Mouse (Mus musculus): ENCODE measurements around the gene Prepl. TPM values are rescaled to one million over a fixed set of nuclear protein-coding genes. Genes with fewer than 3 reads are reported as not detected.

Prepl gene
- total RNA-seq, 2 experiments from 2014 or later, result 331 to 342 TPM

DNA sequence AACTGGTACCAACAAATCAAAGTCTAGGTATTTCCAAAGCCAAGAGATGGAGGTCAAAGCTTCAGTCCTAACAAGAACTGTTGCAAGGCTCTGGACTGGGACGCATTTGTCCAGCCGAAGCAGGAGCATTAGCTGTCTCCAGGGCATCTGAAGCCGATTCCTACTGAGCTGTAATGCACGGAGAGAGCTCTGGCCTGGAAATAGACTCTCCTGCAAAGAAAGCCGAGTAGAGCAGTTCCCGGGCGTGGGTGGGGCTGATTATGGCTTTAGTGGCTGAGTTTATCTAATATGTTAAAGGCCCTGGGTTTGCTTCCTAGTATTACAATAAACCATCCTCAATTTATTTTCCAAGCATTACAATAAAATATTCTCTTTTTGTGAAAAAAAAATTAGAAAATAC is 16.8 kb downstream of the Prepl start:
- DNase-seq (ENCODE audit: low spot score in 2 of 2), result no peak
- intact Hi-C loops (cut with DNase I), result no loop called here

DNA sequence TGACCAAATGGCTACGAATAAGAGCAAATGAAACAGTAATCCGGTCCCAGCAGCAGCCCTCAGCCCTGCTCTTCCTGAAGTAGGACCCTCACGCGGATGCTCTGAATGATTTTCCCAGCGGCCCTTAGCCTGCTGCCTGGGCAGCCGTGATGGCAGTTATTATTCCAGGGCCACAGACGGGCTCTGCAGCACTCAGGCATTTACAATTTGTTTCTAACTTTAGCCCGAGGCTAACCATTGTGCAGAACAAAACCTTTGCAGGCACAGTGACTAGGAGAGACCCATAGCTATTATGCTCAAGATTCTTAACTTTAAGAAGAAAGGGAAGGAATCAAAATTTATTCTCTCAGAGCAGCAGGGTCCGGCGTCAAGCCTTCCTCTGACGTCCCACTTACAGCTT is 17.7 kb downstream of the Prepl start:
- DNase-seq (ENCODE audit: low spot score in 2 of 2), result no peak
- intact Hi-C loops (cut with DNase I), result no loop called here

DNA sequence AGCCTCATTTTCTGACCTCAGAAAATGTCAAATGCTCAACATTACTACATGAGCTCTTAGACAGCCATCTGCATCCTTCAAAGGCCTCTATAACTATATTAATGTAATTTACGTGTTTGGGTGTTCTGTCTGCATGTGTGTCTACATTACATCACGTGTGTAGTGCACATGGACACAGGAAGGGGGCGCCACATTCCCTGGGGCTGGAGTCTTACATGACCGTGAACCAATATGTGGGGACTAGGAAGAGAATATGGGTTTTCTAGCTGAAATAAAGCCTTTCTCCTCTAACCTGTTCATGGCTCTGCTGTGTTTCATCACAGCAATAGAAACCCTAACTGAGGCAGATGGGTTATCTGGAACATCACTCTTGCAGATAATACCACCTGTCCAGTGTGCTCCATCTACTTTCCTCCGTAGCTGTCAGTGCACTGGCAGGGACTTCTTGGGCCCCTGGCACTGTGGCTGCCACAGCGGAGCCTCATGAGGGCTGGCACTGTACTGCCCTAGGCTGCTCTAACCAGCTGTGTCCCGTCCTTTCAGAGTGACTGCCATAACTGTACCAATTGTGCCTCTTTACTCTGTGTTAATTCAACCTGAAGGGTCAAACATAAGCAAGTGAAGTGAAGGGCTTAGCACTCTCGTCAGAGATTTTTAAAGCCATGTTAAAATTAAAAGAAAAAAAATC is 18.8 kb downstream of the Prepl start:
- DNase-seq (ENCODE audit: low spot score in 2 of 2), result no peak
- intact Hi-C loops (cut with DNase I), result no loop called here

DNA sequence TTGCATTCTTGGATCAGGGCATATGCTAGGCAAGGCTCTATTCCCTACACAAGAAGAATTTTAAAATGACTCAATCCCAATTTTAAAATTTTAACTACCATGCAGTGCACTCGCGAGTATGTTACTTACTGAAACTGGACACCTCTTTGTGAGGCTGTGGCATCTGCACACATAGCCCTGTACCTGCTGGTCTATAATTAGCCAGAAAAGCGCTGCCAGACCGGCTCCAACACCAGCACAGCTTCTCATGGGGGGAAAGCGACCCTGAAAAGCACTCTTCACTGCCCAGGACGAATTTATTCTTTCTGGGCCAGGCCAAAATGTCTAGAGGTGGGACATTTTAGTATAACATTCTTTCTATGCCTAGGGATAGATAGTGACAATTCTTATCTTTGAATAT is 19.4 kb downstream of the Prepl start:
- intact Hi-C loops (cut with DNase I), result no loop called here
- no peak for DNase-seq (ENCODE audit: low spot score in 2 of 2)

DNA sequence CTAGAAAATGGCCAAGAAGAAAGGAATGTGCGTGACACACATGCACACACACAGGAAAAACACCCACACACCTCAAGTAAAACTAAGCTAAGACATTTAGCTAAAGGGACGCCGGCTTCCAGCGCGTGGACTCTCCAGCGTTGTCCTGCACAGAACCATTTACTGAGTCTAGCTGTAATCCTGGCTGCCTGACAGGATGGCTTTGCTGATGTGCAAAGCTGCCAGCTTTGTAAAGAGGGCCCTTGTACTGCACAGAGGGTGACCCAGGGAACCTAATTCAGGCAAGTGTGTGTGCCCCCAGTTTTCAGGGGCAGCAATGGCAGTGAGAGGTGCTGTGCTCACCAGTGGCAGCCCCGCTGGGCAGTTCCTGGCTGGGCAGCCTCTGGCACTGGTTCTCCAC is 22.7 kb downstream of the Prepl start:
- intact Hi-C loops (cut with DNase I), result no loop called here
- DNase-seq (ENCODE audit: low spot score in 2 of 2), result no peak

DNA sequence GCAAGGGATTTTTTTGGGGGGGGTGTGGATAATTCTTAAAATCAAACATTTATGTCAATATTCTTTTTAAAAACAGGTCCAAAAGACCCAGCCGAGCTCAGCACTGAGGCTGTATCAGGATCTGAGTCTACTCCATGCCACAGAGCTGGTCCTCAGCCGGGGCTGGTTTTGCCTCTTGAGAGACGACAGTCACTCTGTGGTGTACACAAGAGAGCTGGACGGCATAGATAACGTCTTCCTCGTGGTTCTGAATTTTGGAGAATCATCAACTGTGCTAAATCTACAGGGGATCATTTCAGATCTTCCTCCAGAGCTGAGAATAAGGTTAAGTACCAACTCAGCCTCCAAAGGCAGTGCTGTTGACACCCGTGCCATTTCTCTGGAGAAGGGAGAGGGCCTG is 26.5 kb downstream of the Prepl start:
- intact Hi-C loops (cut with DNase I), result loop anchor here (5.0 kb wide), 1 partner anchor 36 kb away; the partner anchor contains the start of gene Slc3a1
- DNase-seq (ENCODE audit: low spot score in 2 of 2), result no peak

DNA sequence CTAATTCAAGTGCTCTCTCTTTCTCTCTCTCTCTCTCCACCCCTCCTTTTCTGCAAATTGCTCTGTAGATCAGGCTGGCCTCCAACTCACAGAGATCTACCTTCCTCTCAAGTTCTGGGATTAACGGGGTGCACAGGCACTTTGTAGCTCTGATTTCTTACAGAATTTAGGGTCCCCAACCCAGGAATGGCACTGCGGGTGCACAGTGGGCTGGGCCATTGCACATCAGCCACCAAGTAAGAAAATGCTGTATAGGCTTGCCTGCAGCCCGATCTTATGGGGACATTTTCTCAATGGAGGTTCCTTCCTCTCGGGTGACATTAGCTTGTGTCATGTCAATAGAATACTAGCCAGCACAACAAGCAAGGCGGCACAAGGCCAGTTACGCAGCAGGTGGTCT is 30.9 kb downstream of the Prepl start:
- intact Hi-C loops (cut with DNase I), result no loop called here

DNA sequence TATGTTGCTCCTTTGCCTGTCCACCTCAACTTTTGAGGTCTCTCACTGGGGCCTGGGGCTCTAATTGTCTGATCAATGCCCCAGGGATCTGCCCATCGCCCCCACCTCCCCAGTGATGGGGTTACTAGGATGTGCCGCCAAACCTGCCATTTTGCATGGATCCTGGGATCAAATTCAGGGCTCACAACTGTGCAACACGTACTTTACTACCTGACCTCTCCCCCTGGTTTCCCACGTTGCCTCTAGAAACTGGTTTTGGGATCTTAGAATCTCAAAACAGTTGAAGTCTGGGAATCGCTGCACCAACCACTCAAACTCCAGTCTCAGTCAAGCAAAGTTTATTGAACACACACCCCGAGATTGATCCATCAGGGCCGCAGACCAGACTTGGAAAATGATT is 31.8 kb downstream of the Prepl start:
- DNase-seq (ENCODE audit: low spot score in 2 of 2), result no peak
- intact Hi-C loops (cut with DNase I), result no loop called here

More for the DNA sequence above, 30.9 kb downstream of the Prepl start:
- DNase-seq (ENCODE audit: low spot score in 2 of 2), result no peak

DNA sequence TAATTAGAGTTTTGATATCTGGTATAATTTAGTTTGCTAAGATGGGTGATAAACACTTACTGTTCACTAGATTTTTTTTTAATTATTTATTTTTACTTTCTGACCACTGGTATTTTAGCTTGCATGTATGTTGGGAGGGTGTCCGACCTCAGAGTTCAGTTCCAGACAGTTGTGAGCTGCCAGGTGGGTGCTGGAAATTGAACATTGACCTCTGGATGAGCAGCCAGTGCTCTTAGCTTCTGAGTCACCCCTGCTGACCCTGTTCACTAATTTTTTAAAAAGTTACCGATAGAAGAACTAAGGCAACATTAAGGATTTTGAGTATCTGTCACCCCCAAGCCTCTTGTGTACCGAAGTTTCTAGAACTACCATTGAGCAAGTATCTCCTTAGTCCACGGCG is 41.7 kb downstream of the Prepl start:
- DNase-seq (ENCODE audit: low spot score in 2 of 2), result no peak
- intact Hi-C loops (cut with DNase I), result no loop called here

DNA sequence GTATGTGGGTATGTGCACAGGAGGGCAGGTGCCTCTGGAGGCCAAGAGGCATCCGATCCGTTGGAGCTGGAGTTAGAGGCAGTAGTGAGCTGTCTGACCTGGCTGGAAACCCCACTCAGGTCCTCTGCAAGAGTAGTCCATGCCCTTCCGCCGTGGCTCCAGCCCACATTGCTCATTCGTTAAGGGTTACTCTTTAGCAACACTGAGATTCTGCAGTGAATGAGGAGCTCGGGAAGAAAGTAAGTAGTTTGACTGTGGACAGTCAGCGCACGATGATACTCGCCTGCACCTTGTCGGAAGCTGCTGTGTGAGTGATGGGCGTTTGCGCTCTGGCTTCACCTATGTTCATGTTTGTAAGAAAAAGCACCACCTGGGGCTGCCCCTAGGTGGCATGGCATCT is 44.9 kb downstream of the Prepl start:
- DNase-seq (ENCODE audit: low spot score in 2 of 2), result no peak
- intact Hi-C loops (cut with DNase I), result no loop called here

DNA sequence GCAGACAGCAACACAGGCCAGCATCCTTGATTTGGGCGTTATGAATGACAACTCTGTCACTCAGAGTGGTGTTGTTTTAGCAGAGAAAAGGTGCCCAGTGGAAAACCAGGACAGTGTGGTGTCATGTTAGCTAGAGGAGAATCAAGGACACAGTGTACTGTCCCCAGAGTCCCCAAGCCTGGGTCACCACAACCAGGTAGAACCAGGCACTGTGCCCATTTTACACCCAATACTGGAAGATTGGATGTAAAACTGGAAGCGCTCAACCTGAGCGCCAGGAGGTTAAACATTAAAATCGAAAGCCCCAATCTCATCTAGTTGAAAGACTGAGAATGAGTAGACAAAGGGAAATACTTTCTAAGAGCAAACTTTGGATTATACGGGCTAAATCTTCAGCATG is 45.6 kb downstream of the Prepl start:
- DNase-seq (ENCODE audit: low spot score in 2 of 2), result no peak
- intact Hi-C loops (cut with DNase I), result no loop called here

DNA sequence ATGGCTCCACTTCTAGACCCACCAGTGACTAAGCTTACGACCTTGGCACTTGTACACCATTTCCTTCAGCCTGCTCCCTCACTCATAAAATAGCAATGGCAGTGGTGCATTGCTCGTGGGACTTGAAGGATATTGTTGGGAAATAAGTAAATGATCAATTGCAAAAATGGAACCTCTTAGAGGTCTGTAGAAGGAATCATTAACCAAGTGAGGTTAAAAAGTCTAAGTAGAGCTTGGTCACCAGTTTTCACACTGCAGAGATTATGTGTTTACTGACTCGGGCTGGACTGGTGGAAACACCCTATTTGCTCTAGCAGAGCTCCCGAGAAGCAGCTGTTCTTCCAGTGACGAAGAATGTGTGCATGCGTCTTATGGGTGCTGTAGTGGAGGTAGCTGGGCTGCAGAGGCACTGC is 46.6 kb downstream of the Prepl start:
- intact Hi-C loops (cut with DNase I), result no loop called here
- no peak for DNase-seq (ENCODE audit: low spot score in 2 of 2)

DNA sequence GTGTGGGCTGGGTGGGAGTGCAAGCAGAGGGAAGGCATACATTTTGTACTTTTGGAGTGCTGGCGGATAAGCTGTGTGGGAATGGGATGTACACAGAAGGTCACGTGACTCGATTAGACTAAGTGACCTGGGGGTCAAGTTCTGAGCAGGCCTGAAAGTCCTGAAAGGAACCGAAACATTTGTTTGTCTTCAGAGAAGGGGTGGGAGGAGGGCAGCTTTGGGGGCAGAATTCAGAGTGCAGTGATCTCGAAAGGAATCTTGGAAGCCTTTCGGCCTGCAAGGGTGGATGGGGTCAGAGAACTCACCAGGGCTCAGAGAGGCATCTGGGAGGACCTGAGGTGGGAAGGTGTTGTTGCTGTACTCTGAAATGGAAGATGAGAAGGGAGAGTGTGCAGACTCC is 47.6 kb downstream of the Prepl start:
- intact Hi-C loops (cut with DNase I), result no loop called here
- no peak for DNase-seq (ENCODE audit: low spot score in 2 of 2)

DNA sequence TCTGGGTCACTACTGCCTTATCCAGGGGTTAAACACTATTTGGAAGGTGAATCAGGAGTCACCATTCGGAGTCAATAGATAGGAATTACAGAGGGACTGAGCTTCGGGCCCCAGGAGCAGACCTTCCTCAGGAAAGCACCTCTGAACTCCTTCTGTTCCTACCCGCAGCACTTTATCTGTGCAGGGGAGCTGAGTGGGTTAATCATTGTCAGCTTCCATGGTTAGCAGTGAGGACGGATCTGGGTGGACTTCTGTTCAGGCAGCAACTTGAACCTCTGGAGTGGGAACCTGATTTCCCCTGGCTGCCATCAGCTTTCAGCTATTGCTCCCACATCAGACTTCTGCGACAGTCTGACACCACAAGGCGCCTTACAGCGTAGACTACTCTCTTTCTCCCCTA is 49.1 kb downstream of the Prepl start:
- intact Hi-C loops (cut with DNase I), result no loop called here

DNA sequence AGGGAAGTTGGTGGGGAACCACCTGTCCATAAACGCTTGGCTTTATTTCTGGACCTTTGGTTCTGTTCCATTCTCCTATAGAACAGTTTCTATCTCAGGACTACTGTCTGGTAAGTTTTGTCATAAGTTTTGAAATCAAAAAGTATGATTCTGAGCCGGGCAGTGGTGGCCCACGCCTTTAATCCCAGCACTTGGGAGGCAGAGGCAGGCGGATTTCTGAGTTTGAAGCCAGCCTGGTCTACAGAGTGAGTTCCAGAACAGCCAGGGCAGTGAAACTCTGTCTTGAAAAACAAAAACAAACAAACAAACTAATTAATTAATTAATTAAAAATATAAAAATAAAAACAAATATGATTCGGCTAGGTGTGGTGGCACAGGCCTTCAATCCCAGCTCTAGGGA is 51.3 kb downstream of the Prepl start:
- DNase-seq (ENCODE audit: low spot score in 2 of 2), result no peak
- intact Hi-C loops (cut with DNase I), result no loop called here

More for the DNA sequence above, 49.1 kb downstream of the Prepl start:
- DNase-seq (ENCODE audit: low spot score in 2 of 2), result no peak

DNA sequence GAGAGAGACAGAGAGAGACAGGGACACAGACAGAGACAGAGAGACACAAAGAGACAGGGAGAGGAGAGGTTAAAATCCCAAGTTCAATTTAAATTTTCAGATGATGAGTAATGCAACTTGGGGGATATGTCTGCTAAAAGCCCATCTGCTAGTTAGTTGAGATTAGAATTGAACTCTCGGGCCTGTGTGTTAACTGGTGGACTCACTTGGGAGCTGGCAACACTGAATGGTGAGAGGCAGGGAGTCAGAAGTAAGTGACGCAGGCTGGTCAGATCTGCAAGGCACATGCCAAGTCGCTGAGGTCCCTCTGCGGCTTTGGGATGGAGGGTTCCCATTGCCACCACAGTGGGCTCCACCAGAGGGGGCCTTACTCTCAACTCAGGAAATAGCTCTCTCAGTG is 51.7 kb downstream of the Prepl start:
- no peak for DNase-seq (ENCODE audit: low spot score in 2 of 2)
- intact Hi-C loops (cut with DNase I), result no loop called here

DNA sequence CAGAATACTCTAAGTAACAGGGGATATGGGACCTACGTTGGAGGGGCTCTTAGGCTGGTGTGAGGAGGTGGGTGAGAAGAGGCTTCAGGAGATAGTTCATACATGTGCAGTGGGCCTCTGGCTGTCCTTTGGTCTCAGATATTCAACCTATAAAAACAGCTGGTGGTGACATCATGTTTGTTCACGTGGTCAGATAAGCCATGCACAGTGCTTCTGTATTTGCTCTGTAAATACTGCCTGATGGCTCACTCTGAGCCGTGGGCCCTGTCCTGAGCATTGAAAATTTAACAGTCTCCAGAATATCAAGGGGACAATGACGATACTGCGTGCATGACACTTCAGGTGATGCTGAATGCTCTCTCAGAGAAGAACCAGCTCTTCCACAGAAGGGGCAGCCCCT is 52.2 kb downstream of the Prepl start:
- intact Hi-C loops (cut with DNase I), result no loop called here
- no peak for DNase-seq (ENCODE audit: low spot score in 2 of 2)

DNA sequence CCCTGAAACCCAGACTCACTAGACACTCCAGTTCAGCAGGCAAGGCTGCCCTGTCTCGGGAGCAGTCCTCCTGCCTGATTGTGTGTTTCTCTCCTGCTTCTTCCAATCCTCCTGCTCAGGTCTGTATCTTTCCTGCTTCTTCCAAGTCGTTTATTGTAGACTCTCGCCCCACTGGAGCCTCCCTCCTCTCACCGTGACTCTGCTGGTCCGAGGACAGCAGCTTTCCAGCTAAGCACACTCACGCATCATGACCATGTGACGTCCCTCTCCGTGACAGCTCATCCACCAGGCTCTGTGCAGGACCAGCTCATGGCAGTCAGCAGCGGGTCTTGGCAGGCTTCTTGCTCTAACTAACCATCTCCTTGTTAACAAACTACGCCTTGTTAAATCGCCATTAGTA is 56.0 kb downstream of the Prepl start:
- intact Hi-C loops (cut with DNase I), result no loop called here

DNA sequence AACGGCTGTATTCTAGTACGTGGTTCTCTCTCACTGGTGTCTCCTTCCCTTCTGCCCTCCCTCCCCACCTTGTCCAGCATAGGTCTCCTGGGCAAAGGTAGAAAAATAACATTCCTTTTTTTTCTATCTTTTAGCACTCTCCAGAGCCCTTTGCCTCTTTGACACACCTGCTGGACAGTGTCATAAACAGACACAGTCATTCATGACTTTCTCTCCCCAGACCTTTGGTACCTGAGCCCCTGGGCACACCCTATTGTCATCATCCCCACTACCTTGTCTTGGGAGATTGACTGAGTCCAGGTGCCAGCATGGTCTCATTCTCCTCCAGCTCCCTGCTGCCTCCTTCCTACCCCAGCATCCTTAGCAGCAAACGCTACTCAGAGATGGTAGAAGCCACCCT is 57.0 kb downstream of the Prepl start:
- DNase-seq (ENCODE audit: low spot score in 2 of 2), result no peak
- intact Hi-C loops (cut with DNase I), result no loop called here

More for the DNA sequence above, 56.0 kb downstream of the Prepl start:
- peak in 1 of 2 experiments; percentile 49 for DNase-seq (ENCODE audit: low spot score in 2 of 2)

DNA sequence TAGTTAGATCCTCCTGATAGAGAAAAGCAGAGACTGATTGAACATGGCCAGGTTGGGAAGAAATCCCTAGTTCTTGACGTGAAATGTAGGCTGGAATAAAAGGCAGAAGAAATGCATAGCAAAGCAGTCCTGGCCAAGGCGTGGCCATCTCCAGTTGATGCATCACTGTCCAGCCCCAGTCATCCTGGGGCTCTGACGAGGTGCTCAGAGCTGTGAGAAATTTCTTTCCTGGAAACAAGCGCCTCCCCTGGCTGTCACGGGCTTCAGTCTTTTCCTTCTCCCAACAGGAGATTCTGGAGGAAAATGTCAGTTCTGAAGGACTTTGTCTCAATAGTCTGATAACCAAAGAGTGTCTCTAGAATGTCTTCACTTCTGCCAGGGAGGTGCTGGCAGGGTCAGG is 59.4 kb downstream of the Prepl start:
- no peak for DNase-seq (ENCODE audit: low spot score in 2 of 2)
- intact Hi-C loops (cut with DNase I), result no loop called here

DNA sequence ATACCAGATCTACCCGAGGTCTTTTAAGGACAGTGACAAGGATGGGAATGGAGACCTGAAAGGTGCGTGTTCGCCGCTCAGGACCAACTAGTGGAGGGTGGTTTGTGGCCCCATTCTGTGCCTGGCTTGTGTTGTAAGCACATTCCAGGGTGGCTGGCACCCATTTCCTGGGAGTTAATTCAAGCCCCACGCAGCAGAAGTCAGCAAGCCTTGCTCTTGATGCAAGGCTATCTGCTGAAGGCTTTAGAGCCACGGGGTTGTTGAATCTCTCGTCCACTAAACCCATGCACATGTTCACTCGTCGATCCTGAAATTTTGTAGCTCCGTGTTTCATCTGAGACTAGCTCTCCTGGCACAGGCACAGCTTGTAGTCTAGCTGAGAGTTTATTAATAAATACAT is 61.2 kb downstream of the Prepl start:
- intact Hi-C loops (cut with DNase I), result loop anchor here (5.0 kb wide), 1 partner anchor 34 kb away; no protein-coding TSS in a partner anchor
- DNase-seq (ENCODE audit: low spot score in 2 of 2), result no peak

Measured in left cerebral cortex, postnatal 14 days (tissue).